Mouse (Mus musculus) neural tube, embryonic 14.5 days (tissue): ENCODE measurements around the gene Mapkap1. TPM values are rescaled to one million over a fixed set of nuclear protein-coding genes. Genes with fewer than 3 reads are reported as not detected.
A peak's percentile ranks its signal among the peaks of the same experiment; 100 is the strongest.

Source experiments
- ATAC-seq: fragments of 200-750 bp; cut with Nextera tagmentation; 2 replicates; pipeline ENCODE4 v1.8.0; 2017; ENCODE audit warnings: low read depth, mild to moderate bottlenecking, moderate TSS enrichment, moderate library complexity
- H3K27ac ChIP-seq: fragments of 300-500 bp; sonication (generic); 2 replicates; pipeline ENCODE4 v1.5.1; 2014; ENCODE audit warnings: low read depth, mild to moderate bottlenecking, control low read depth, low read length, moderate library complexity, mixed read lengths
- H3K27me3 ChIP-seq: fragments of 300-500 bp; sonication (generic); 2 replicates; pipeline ENCODE4 v1.6.1; 2014; ENCODE audit warnings: low read length; ENCODE audit not compliant: control insufficient read depth, insufficient read depth
- H3K36me3 ChIP-seq: fragments of 300-500 bp; sonication (generic); 2 replicates; pipeline ENCODE4 v1.6.1; 2014; ENCODE audit warnings: low read length, mixed read lengths; ENCODE audit not compliant: control insufficient read depth, insufficient read depth
- H3K4me1 ChIP-seq: fragments of 300-500 bp; sonication (generic); 2 replicates; pipeline ENCODE4 v1.6.1; 2014; ENCODE audit warnings: low read length; ENCODE audit not compliant: control insufficient read depth, insufficient read depth
- H3K4me2 ChIP-seq: fragments of 300-500 bp; sonication (generic); 2 replicates; pipeline ENCODE4 v1.6.1; 2014; ENCODE audit warnings: mild to moderate bottlenecking, low read depth, low read length, control low read depth
- H3K4me3 ChIP-seq: fragments of 300-500 bp; sonication (generic); 2 replicates; pipeline ENCODE4 v1.5.1; 2014; ENCODE audit warnings: low read depth, low read length, control low read depth, mixed read lengths
- H3K9ac ChIP-seq: fragments of 300-500 bp; sonication (generic); replicated peaks from 2 replicates; pipeline ENCODE4 v1.6.1; 2014; ENCODE audit warnings: low read depth, mild to moderate bottlenecking, control low read depth, low read length, mixed read lengths
- H3K9me3 ChIP-seq: fragments of 300-500 bp; sonication (generic); 2 replicates; pipeline ENCODE4 v1.6.1; 2016; ENCODE audit warnings: low read length; ENCODE audit not compliant: control insufficient read depth
- WGBS: fragments of 180-500 bp; shearing (Covaris S2); extraction: QIAGEN DNeasy Blood & Tissue Kit; methylation state at CpG from one replicate; pipeline ENCODE4 v1.1.7; 2014; 5-methylcytosine and 5-hydroxymethylcytosine counted together
- polyA plus RNA-seq: library from polyadenylated mRNA; unstranded; fragments of >200 nt; fragmentation: Nextera tagmentation; extraction: Ambion mirVana; gene quantifications from 2 replicates; pipeline ENCODE4 v1.2.1, GENCODE M21; 2014

Gene Mapkap1
- polyA plus RNA-seq, 1 experiment from 2014 or later = 91.5 TPM

GRCm38 (mm10) chr2:34600734-34601133, 194.2 kb downstream of the Mapkap1 start:
- Histone ChIP-seq H3K27me3 (no peaks in the 10 kb centered on the region), H3K36me3 (no peaks in the 10 kb centered on the region), H3K27ac (no peak overlapping the region; the same call in 1 of the 2 replicates), H3K9me3 (no peaks in the 10 kb centered on the region), H3K9ac (no peak overlapping the region), H3K4me1 (peaks cover 16% of the 10 kb centered on the region), H3K4me3 (no peak overlapping the region), H3K4me2 (no peak overlapping the region)
- WGBS = 11% methylated on average over 7 of the region's 7 CpGs
- no peak for ATAC-seq

GRCm38 (mm10) chr2:34602111-34602541, 195.6 kb downstream of the Mapkap1 start:
- Histone ChIP-seq H3K4me1 (peaks cover 16% of the 10 kb centered on the region), H3K9ac (no peak overlapping the region), H3K4me3 (no peak overlapping the region), H3K27ac (no peak overlapping the region), H3K36me3 (no peaks in the 10 kb centered on the region), H3K4me2 (no peak overlapping the region), H3K9me3 (no peaks in the 10 kb centered on the region), H3K27me3 (no peaks in the 10 kb centered on the region)
- peak; percentile 34; the same call in 1 of the 2 replicates for ATAC-seq
- WGBS = 14% methylated on average over 8 of the region's 8 CpGs

- Histone ChIP-seq H3K27ac (0 out of 2 replicates have a peak overlapping the region, but pooled peaks have one; percentile 24), H3K36me3 (no peaks in the 10 kb centered on the region), H3K4me1 (peaks cover 16% of the 10 kb centered on the region), H3K4me3 (no peak overlapping the region), H3K9me3 (no peaks in the 10 kb centered on the region), H3K9ac (no peak overlapping the region), H3K4me2 (no peak overlapping the region), H3K27me3 (no peaks in the 10 kb centered on the region)
- WGBS = 55% methylated on average over 3 of the region's 3 CpGs
- no peak for ATAC-seq
Measured at GRCm38 (mm10) chr2:34602896-34603295, 196.3 kb downstream of the Mapkap1 start.

GRCm38 (mm10) chr2:34603653-34604214, 197.2 kb downstream of the Mapkap1 start:
- no peak overlapping the region for H3K4me2 ChIP-seq
- H3K36me3 ChIP-seq = no peaks in the 10 kb centered on the region
- peaks cover 16% of the 10 kb centered on the region for H3K4me1 ChIP-seq
- peak; percentile 54; the same call in 1 of the 2 replicates for ATAC-seq
- no peaks in the 10 kb centered on the region for H3K27me3 ChIP-seq
- 16% methylated on average over 14 of the region's 14 CpGs for WGBS
- no peaks in the 10 kb centered on the region for H3K9me3 ChIP-seq
- H3K27ac ChIP-seq = no peak overlapping the region
- H3K9ac ChIP-seq = no peak overlapping the region
- no peak overlapping the region for H3K4me3 ChIP-seq

- no peaks in the 10 kb centered on the region for H3K27me3 ChIP-seq
- no peak overlapping the region for H3K4me2 ChIP-seq
- no peaks in the 10 kb centered on the region for H3K36me3 ChIP-seq
- ATAC-seq = no peak
- H3K9me3 ChIP-seq = no peaks in the 10 kb centered on the region
- no peak overlapping the region for H3K4me3 ChIP-seq
- H3K9ac ChIP-seq = no peak overlapping the region
- peaks cover 14% of the 10 kb centered on the region for H3K4me1 ChIP-seq
- no peak overlapping the region for H3K27ac ChIP-seq
- 41% methylated on average over 3 of the region's 3 CpGs for WGBS
Measured at GRCm38 (mm10) chr2:34605040-34605439, 198.5 kb downstream of the Mapkap1 start.

- no peak overlapping the region for H3K4me2 ChIP-seq
- H3K4me1 ChIP-seq = no peaks in the 10 kb centered on the region
- no peak overlapping the region for H3K27ac ChIP-seq
- H3K36me3 ChIP-seq = no peaks in the 10 kb centered on the region
- H3K9me3 ChIP-seq = no peaks in the 10 kb centered on the region
- H3K9ac ChIP-seq = no peak overlapping the region
- 37% methylated on average over 3 of the region's 3 CpGs for WGBS
- no peak overlapping the region for H3K4me3 ChIP-seq
- no peaks in the 10 kb centered on the region for H3K27me3 ChIP-seq
- ATAC-seq = no peak
Measured at GRCm38 (mm10) chr2:34608917-34609316, 202.3 kb downstream of the Mapkap1 start.

- H3K9me3 ChIP-seq = no peaks in the 10 kb centered on the region
- H3K9ac ChIP-seq = no peak overlapping the region
- no peaks in the 10 kb centered on the region for H3K4me1 ChIP-seq
- no peak for ATAC-seq
- H3K27me3 ChIP-seq = no peaks in the 10 kb centered on the region
- H3K4me2 ChIP-seq = no peak overlapping the region
- H3K36me3 ChIP-seq = no peaks in the 10 kb centered on the region
- no peak overlapping the region for H3K27ac ChIP-seq
- WGBS = 85% methylated on average over 4 of the region's 4 CpGs
- no peak overlapping the region for H3K4me3 ChIP-seq
Measured at GRCm38 (mm10) chr2:34609516-34609915, 202.9 kb downstream of the Mapkap1 start.

- H3K27ac ChIP-seq = no peak overlapping the region
- ATAC-seq = no peak
- H3K36me3 ChIP-seq = no peaks in the 10 kb centered on the region
- WGBS = 69% methylated on average over 10 of the region's 10 CpGs
- no peaks in the 10 kb centered on the region for H3K9me3 ChIP-seq
- H3K9ac ChIP-seq = no peak overlapping the region
- no peaks in the 10 kb centered on the region for H3K27me3 ChIP-seq
- H3K4me1 ChIP-seq = no peaks in the 10 kb centered on the region
- H3K4me3 ChIP-seq = no peak overlapping the region
- H3K4me2 ChIP-seq = no peak overlapping the region
Measured at GRCm38 (mm10) chr2:34620778-34621415, 214.3 kb downstream of the Mapkap1 start.

- Histone ChIP-seq H3K9me3 (no peaks in the 10 kb centered on the region), H3K36me3 (no peaks in the 10 kb centered on the region), H3K4me2 (no peak overlapping the region), H3K9ac (no peak overlapping the region), H3K4me1 (no peaks in the 10 kb centered on the region), H3K4me3 (no peak overlapping the region), H3K27ac (no peak overlapping the region), H3K27me3 (no peaks in the 10 kb centered on the region)
- ATAC-seq = no peak
- WGBS = 83% methylated on average over 8 of the region's 8 CpGs
Measured at GRCm38 (mm10) chr2:34621485-34621884, 214.9 kb downstream of the Mapkap1 start.
